Mouse (Mus musculus) gastrocnemius, postnatal 4 days (tissue): ENCODE data around the gene Cyct. TPM values are rescaled to one million over a fixed set of nuclear protein-coding genes. Genes with fewer than 3 reads are reported as not detected.

Source experiments
- DNase-seq, 2 experiments: peaks; one replicate each; pipeline ENCODE4 v3.0.0; 2021 to 2022; ENCODE audit warnings: low spot score in 2 of 2, mixed read lengths in 2 of 2
- long read RNA-seq, 2 experiments: library from polyadenylated mRNA; stranded (forward); transcript quantifications; one replicate each; pipeline ENCODE4 v2.0.0; 2021
- total RNA-seq, 2 experiments: library from RNA; stranded (reverse); gene quantifications; 2 replicates each; pipeline ENCODE4 v1.2.3; 2021

Gene Cyct
- total RNA-seq, result not detected
- long read RNA-seq, experiment 1, result 0 reads
- long read RNA-seq, experiment 2, result 0 reads

DNA sequence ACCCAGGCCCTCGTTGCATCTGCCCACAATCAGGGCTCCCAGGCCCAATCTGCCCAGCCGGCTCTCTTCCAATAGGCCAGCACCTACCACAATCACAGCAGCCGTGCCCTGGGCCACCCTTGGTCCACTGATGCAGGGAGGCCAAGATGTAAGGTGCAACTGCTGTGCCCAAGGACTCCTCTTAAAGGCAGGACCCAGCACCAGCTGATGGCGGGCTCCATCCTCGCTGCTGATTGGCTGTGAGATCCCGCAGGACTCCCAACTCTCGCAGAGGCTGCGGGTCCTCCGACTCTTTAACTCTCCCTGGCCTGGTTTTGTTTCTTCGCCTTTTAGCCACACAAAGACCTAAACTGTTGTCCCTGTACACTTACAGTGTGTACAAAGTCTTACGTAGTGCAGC is at the start of gene Cyct:
Gene Cyct, minus strand, starts transcription at position 225 of the 400 bp plus-strand sequence.
- DNase-seq, result no peak

- no peak for DNase-seq
These were observed 49.7 kb upstream of the Cyct start for GRCm38 (mm10) chr2:76409986-76410385.

DNA sequence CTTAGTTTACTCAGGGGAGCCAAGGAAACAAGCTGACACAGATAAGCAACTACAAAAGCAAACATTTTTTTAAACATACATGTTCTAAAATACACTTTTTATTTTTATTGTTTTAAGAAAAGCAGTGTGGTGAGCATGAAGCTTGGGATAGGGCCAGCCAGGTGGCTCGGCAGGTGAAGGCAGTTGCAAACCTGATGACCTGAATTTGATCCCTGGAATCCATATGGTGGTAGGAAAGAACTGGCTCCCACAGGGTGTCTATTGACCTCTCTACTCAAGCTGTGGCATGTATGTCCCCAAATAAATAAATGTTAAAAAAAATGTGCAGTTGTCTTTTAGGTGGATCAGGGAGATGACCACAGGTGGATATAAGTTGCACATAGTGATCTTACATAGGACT is 49.3 kb upstream of the Cyct start:
- no peak for DNase-seq

- peak; percentile 36 to 62 for DNase-seq
These were observed 46.7 kb upstream of the Cyct start for GRCm38 (mm10) chr2:76406937-76407441.

- peak; percentile 52 to 72 for DNase-seq
These were observed 46.1 kb upstream of the Cyct start, which contains the start of gene Osbpl6 for GRCm38 (mm10) chr2:76406151-76406936. Osbpl6 (plus strand) TSS chr2:76406508.

DNA sequence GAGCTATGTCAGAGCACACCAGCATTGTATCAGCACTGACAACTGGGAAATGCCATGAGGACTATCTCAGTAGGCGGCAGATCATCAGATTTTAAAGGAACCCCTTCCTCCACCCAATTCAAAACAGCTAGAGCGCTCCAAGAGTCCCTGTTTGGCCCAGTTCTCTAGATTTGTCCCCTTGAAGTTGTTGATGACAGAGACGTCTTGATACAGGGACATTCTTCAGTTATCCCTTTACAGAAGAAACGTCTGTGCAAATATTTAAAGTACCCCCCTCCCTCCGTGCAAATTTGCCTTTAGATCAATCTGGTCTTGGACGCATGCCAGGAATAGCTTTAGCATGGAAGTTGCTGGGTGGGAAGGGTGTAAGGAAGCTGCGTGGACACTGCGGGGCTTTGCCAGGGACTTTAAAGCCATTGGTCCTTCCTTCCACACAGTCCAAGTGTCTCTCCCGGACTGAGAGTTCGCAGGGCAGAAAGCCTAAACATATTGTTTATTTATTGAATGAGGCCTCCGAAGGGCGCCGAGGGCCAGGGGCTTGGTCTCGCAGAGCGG is 45.4 kb upstream of the Cyct start:
- no peak for DNase-seq

GRCm38 (mm10) chr2:76400178-76400577 is 39.9 kb upstream of the Cyct start:
- no peak for DNase-seq

DNA sequence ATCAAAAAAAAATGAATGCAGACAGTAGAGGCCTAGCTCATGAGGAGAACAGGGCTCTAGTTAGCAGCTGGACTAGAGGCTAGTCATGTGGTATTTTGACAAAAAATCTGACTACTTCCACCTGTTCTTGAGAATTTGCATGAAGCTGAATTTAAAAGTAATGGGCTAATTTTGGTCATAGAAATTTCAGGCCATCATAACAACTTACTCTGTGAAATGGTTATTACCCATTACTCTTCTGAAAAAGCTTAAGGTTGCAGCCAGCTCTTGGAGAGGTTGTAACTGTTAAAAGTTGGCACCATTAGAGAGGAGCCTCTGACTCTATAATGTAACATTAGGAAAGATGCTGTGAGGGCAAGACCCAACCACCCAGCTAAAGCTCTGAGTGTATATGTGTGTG is 26.3 kb upstream of the Cyct start:
- DNase-seq, result no peak

DNA sequence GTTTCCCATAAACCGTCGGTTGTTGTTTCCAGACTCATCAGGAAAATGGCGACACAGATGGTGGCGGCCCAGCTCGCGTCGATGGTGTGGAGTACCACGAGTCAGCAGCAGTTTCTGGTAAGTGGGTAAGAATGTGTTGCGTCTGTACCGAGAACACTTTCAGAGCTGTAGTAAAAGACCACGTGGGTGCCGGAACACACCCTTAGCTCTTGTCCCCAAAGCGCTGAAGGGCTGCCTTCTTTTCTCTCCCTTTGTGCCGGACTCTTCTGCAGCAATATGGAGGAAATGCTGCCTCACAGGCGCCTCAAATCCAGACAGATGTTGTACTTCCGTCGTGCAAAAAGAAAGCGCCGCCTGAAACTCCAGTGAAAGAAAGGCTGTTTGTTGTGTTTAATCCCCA is 18.4 kb upstream of the Cyct start:
- no peak for DNase-seq

GRCm38 (mm10) chr2:76374544-76375206 is 14.4 kb upstream of the Cyct start:
- DNase-seq, result no peak

GRCm38 (mm10) chr2:76372244-76372643 is 12.0 kb upstream of the Cyct start:
- no peak for DNase-seq

- no peak for DNase-seq
These were observed 10.3 kb upstream of the Cyct start for GRCm38 (mm10) chr2:76370656-76370922.

DNA sequence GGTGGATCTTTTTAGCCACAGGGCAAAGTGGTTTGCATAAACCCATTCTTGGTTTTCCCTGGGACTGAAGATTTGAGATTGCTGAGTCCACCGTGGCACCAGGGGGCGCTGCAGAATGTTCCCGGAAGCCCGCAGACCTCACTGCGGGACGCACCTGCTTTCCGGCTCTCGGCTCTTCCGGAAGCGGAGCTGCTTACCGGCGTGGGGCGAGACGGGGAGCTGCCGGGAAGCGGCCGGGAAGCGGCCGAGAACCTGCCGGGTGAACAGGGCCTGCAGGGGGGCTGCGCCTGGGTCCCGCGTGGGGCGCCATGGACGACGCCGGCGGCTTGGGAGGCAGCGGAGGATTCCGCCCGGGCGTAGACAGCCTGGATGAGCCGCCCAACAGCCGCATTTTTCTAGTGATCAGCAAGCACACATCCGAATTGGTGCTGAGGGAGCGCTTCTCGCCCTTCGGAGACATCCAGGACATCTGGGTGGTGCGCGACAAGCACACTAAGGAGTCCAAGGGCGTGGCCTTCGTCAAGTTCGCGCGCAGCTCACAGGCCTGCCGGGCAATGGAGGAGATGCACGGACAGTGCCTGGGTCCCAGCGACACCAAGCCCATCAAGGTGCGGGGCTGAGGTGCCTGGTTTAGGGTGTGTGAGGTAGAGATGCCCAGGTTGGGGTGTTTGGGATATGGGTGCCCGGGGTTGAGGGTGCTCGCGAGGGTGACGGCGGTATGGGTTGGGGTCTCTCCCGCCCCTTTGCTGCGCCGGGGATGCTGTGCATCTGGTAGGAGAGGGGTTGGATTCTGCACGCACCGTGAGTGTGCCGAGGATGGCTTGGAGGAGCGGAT is 9.8 kb upstream of the Cyct start, which contains the start of gene Rbm45:
Gene Rbm45, plus strand, starts transcription at position 164 of the 835 bp plus-strand sequence.
- peak; percentile 81 to 89 for DNase-seq

- DNase-seq, result no peak
These were observed 8.8 kb upstream of the Cyct start for GRCm38 (mm10) chr2:76368861-76369660.

DNA sequence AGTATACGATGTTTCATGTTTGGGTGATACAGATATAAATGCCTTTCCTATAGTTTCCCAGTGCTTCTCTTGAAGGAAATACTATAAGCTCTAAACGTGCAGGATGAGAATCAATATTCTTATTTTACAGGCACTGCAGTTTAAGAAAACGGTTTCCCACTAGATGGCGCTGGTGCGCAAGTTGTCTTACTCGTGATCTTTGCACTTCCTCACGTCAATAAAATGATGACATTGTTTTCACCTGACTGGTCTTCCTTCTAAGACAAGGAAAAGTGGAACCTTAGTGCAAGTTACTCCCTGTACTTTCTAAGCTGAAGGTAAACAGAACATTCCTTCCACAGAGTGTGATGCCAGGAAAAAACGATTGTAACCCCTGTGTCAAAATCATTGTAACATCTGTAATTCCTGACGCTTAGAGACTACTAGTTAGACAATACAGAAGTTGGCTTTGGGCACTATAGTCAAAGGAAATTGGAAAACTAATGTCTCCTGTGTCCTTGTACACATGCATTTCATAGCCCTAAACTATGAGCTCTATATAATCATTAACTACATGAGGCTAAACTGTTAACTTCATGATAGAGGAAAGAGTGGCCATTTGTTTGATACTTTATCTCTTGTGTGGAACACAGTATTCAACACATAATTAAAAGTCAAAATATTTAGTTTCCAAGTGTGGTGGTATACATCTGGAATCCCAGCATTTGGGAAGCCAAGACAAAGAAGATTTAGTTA is 7.1 kb upstream of the Cyct start:
- DNase-seq, result peak; percentile 68 to 80

GRCm38 (mm10) chr2:76365811-76366210 is 5.6 kb upstream of the Cyct start:
- DNase-seq, result no peak

GRCm38 (mm10) chr2:76362111-76362510 is 1.9 kb upstream of the Cyct start:
- no peak for DNase-seq

GRCm38 (mm10) chr2:76347839-76348238 is 12.4 kb downstream of the Cyct start:
- no peak for DNase-seq

GRCm38 (mm10) chr2:76342146-76342545 is 18.1 kb downstream of the Cyct start:
- DNase-seq, result peak in 1 of 2 experiments; percentile 0
